Mouse (Mus musculus): ENCODE data around the gene Actrt2.

The Actrt2 gene

GRCm38 (mm10) chr4:154632800-154633764 is 34.6 kb downstream of the Actrt2 start:
- ChIA-PET POLR2A (interaction anchor here in 2 of 4 experiments (0.7 to 2.5 kb wide), 3 partner anchors 20 to 181 kb away, joined by 3 to 6 read pairs (median 4); no protein-coding TSS in a partner anchor), CTCF (interaction anchor here in 1 of 4 experiments (1.6 kb wide), 1 partner anchor 41 kb away, joined by 4 read pairs; no protein-coding TSS in a partner anchor)

GRCm38 (mm10) chr4:154630763-154631162 is 36.9 kb downstream of the Actrt2 start:
- CTCF ChIA-PET: no interaction called here

GRCm38 (mm10) chr4:154627419-154628142 is 40.1 kb downstream of the Actrt2 start:
- ChIA-PET POLR2A (no interaction called here), CTCF (interaction anchor here in 1 of 4 experiments (0.6 kb wide), 1 partner anchor 652 kb away, joined by 5 read pairs; no protein-coding TSS in a partner anchor)

More at GRCm38 (mm10) chr4:154630763-154631162, 36.9 kb downstream of the Actrt2 start:
- POLR2A ChIA-PET: no interaction called here

GRCm38 (mm10) chr4:154626282-154626681 is 41.4 kb downstream of the Actrt2 start:
- POLR2A ChIA-PET: interaction anchor here in 1 of 4 experiments (1.0 kb wide), 1 partner anchor 9 kb away, joined by 4 read pairs; no protein-coding TSS in a partner anchor
- CTCF ChIA-PET: no interaction called here

- CTCF ChIA-PET: no interaction called here
- POLR2A ChIA-PET: interaction anchor here in 1 of 4 experiments (1.0 kb wide), 1 partner anchor 9 kb away, joined by 4 read pairs; no protein-coding TSS in a partner anchor
These were observed 42.0 kb downstream of the Actrt2 start for GRCm38 (mm10) chr4:154625710-154626109.

- ChIA-PET CTCF (no interaction called here), POLR2A (no interaction called here)
These were observed 44.4 kb downstream of the Actrt2 start for GRCm38 (mm10) chr4:154623241-154623640.

- CTCF ChIA-PET: no interaction called here
- POLR2A ChIA-PET: no interaction called here
These were observed 45.1 kb downstream of the Actrt2 start for GRCm38 (mm10) chr4:154622521-154622920.

Measured in embryonic stem cell, embryonic (primary cell).